Mouse (Mus musculus) C2C12 (cell line): ENCODE results near the gene Bak1.

Experiments
- CTCF ChIP-seq: IDR thresholded peaks from one replicate; pipeline ENCODE4 v1.5.1; 2011; ENCODE audit not compliant: control insufficient read depth, insufficient read depth, insufficient read length
- MAX ChIP-seq: IDR thresholded peaks from one replicate; pipeline ENCODE4 v1.6.1; 2011; ENCODE audit warnings: mild to moderate bottlenecking, control low read depth
- MYOG ChIP-seq: IDR thresholded peaks from one replicate; pipeline ENCODE4 v1.6.1; 2011; ENCODE audit not compliant: control insufficient read depth, insufficient read length; ENCODE audit errors: extremely low read depth

DNA sequence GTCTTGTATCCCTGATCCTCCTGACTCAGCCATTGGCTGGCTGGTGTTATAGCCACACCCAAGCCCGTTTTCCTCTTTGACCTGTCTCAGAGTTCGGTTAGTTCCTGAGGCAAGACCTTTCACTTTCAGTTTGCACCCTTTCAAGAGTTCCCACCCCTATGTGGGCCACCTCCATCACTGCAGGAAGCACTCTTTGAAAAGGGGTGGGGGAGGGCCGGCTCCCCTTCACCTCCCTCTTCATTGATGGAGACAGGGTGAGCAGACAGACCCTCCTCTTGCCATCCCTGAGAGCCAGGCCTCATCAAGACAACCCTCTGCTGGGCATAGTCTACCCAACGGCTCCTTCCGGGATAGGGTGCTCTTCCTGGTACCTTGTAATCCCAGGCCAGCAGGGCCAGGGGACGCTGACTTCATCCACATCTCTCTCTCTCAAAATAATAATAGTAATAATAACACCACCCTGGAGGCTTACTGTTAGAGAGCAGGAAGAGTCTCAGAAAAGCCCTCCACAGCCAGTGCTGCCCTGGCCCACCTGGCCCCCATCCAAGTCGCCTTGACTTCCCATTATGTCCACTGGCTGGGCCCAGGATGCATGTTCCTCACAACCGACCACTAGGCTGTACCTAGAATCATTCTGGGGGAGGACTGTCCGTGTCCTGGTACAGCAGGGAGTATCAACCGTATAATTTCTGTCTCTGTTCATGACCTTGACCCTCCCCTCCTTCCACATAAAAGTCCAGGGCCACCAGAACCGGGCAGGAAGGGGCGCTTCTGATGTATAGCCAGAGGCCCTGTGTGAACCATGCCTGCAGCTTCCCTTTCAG, 1.1 kb downstream of the Bak1 start:
- TF ChIP-seq MYOG (no peak), MAX (no peak), CTCF (no peak)
